Mouse (Mus musculus): ENCODE results near the gene Tcf20.
"Not testable (repeated sequence)": the region's sequence is repeated elsewhere in the genome, so short reads cannot be mapped to it uniquely, and the experiment has no call there.

The Tcf20 gene

GRCm38 (mm10) chr15:82806969-82807763 lies 180.5 kb downstream of the Tcf20 start:
- no peak for DNase-seq (ENCODE audit: low read depth)

- DNase-seq (ENCODE audit: low read depth): peak; percentile 53
Measured at GRCm38 (mm10) chr15:82804708-82805639, 182.7 kb downstream of the Tcf20 start.

GRCm38 (mm10) chr15:82795936-82796440 lies 191.7 kb downstream of the Tcf20 start:
- no peak for DNase-seq (ENCODE audit: low read depth)

GRCm38 (mm10) chr15:82794277-82794676 lies 193.4 kb downstream of the Tcf20 start, which contains the start of gene Cyp2d26:
Gene Cyp2d26, minus strand, starts transcription at chr15:82794294.
- no peak for DNase-seq (ENCODE audit: low read depth)

GRCm38 (mm10) chr15:82793868-82794267 lies 193.8 kb downstream of the Tcf20 start:
- DNase-seq (ENCODE audit: low read depth): no peak

- no peak for DNase-seq (ENCODE audit: low read depth)
Measured at GRCm38 (mm10) chr15:82793454-82793853, 194.2 kb downstream of the Tcf20 start.

GRCm38 (mm10) chr15:82792566-82792965 lies 195.1 kb downstream of the Tcf20 start:
- no peak for DNase-seq (ENCODE audit: low read depth)

GRCm38 (mm10) chr15:82784581-82784980 lies 203.1 kb downstream of the Tcf20 start:
- no peak for DNase-seq (ENCODE audit: low read depth)

GRCm38 (mm10) chr15:82783800-82784199 lies 203.9 kb downstream of the Tcf20 start:
- DNase-seq (ENCODE audit: low read depth): no peak

- not testable (repeated sequence) for DNase-seq (ENCODE audit: low read depth)
Measured at GRCm38 (mm10) chr15:82777856-82778255, 209.8 kb downstream of the Tcf20 start.

GRCm38 (mm10) chr15:82765943-82766342 lies 221.7 kb downstream of the Tcf20 start:
- DNase-seq (ENCODE audit: low read depth): no peak

GRCm38 (mm10) chr15:82764881-82765280 lies 222.8 kb downstream of the Tcf20 start:
- DNase-seq (ENCODE audit: low read depth): no peak

- DNase-seq (ENCODE audit: low read depth): no peak
Measured at GRCm38 (mm10) chr15:82763631-82764420, 223.8 kb downstream of the Tcf20 start, which contains the start of gene Cyp2d40. Gene Cyp2d40, minus strand, starts transcription at chr15:82764183.
